Mouse (Mus musculus) urinary bladder, postnatal 36 days (tissue): Measurements from ENCODE around the gene Zdhhc21.
A peak's percentile ranks its signal among the peaks of the same experiment; 100 is the strongest.

Source experiments
- DNase-seq, 2 experiments: peaks; one replicate each; pipeline ENCODE4 v3.0.0; 2022; ENCODE audit warnings: low spot score in 2 of 2, mixed read lengths in 1 of 2

Gene Zdhhc21

GRCm38 (mm10) chr4:82864974-82865699 is 5.4 kb upstream of the Zdhhc21 start:
- DNase-seq, result no peak

- peak in 1 of 2 experiments; percentile 14 for DNase-seq
Observed at GRCm38 (mm10) chr4:82863316-82863715, 3.6 kb upstream of the Zdhhc21 start.

- DNase-seq, result no peak
Observed at GRCm38 (mm10) chr4:82861451-82861850, 1.7 kb upstream of the Zdhhc21 start.

GRCm38 (mm10) chr4:82860566-82860965 is 808 bp upstream of the Zdhhc21 start:
- no peak for DNase-seq

GRCm38 (mm10) chr4:82858431-82859010 is 1.2 kb downstream of the Zdhhc21 start:
- no peak for DNase-seq

- no peak for DNase-seq
Observed at GRCm38 (mm10) chr4:82856986-82857385, 2.8 kb downstream of the Zdhhc21 start.

- DNase-seq, result no peak
Observed at GRCm38 (mm10) chr4:82853809-82854208, 5.9 kb downstream of the Zdhhc21 start.

GRCm38 (mm10) chr4:82848552-82849234 is 11.1 kb downstream of the Zdhhc21 start:
- DNase-seq, result no peak

GRCm38 (mm10) chr4:82837526-82838240 is 22.1 kb downstream of the Zdhhc21 start:
- no peak for DNase-seq

GRCm38 (mm10) chr4:82831155-82831554 is 28.6 kb downstream of the Zdhhc21 start:
- no peak for DNase-seq

GRCm38 (mm10) chr4:82829429-82829828 is 30.3 kb downstream of the Zdhhc21 start:
- DNase-seq, result no peak

GRCm38 (mm10) chr4:82827001-82827400 is 32.8 kb downstream of the Zdhhc21 start:
- DNase-seq, result no peak

- DNase-seq, result no peak
Observed at GRCm38 (mm10) chr4:82817833-82818232, 41.9 kb downstream of the Zdhhc21 start.

GRCm38 (mm10) chr4:82816351-82816750 is 43.4 kb downstream of the Zdhhc21 start:
- DNase-seq, result no peak

GRCm38 (mm10) chr4:82815296-82815695 is 44.5 kb downstream of the Zdhhc21 start:
- DNase-seq, result no peak

- DNase-seq, result no peak
Observed at GRCm38 (mm10) chr4:82813356-82813755, 46.4 kb downstream of the Zdhhc21 start.

- DNase-seq, result no peak
Observed at GRCm38 (mm10) chr4:82807811-82808210, 51.9 kb downstream of the Zdhhc21 start.

GRCm38 (mm10) chr4:82806176-82806757 is 53.5 kb downstream of the Zdhhc21 start:
- no peak for DNase-seq

- no peak for DNase-seq
Observed at GRCm38 (mm10) chr4:82804019-82804418, 55.7 kb downstream of the Zdhhc21 start.

- DNase-seq, result no peak
Observed at GRCm38 (mm10) chr4:82793608-82794007, 66.2 kb downstream of the Zdhhc21 start.

- DNase-seq, result no peak
Observed at GRCm38 (mm10) chr4:82792906-82793580, 66.7 kb downstream of the Zdhhc21 start.
